Mouse (Mus musculus) heart, embryonic 10.5 days (tissue): ENCODE data around the gene Cr2. TPM values are rescaled to one million over a fixed set of nuclear protein-coding genes. Genes with fewer than 3 reads are reported as not detected.

Experiments
- DNase-seq: peaks from one replicate; pipeline ENCODE4 v3.0.0-alpha.2; 2017; ENCODE audit warnings: low spot score
- H3K27ac ChIP-seq: fragments of 300-500 bp; sonication (generic); 2 replicates; pipeline ENCODE4 v1.5.1; 2016; ENCODE audit warnings: mild to moderate bottlenecking
- H3K27me3 ChIP-seq: fragments of 300-500 bp; sonication (generic); 2 replicates; pipeline ENCODE4 v1.6.1; 2016; ENCODE audit warnings: mild to moderate bottlenecking; ENCODE audit not compliant: poor library complexity, insufficient read depth, severe bottlenecking
- H3K36me3 ChIP-seq: fragments of 300-500 bp; sonication (generic); 2 replicates; pipeline ENCODE4 v1.6.1; 2016; ENCODE audit warnings: mild to moderate bottlenecking, moderate library complexity
- H3K4me1 ChIP-seq: fragments of 300-500 bp; sonication (generic); 2 replicates; pipeline ENCODE4 v1.6.1; 2016; ENCODE audit warnings: mild to moderate bottlenecking
- H3K4me3 ChIP-seq: fragments of 300-500 bp; sonication (generic); 2 replicates; pipeline ENCODE4 v1.5.1; 2016; ENCODE audit warnings: mild to moderate bottlenecking, moderate library complexity
- H3K9me3 ChIP-seq: fragments of 300-500 bp; sonication (generic); 2 replicates; pipeline ENCODE4 v1.6.1; 2016; ENCODE audit warnings: mild to moderate bottlenecking, moderate library complexity
- WGBS: fragments of 180-500 bp; shearing (Covaris S2); methylation state at CpG from one replicate; pipeline ENCODE4 v1.1.7; 2016; 5-methylcytosine and 5-hydroxymethylcytosine counted together
- polyA plus RNA-seq: library from polyadenylated mRNA; unstranded; fragments of >200 nt; fragmentation: Nextera tagmentation; extraction: Ambion mirVana; gene quantifications from 2 replicates; pipeline ENCODE4 v1.2.1, GENCODE M21; 2016

The Cr2 gene
- polyA plus RNA-seq, 1 experiment from 2014 or later, result not detected

DNA sequence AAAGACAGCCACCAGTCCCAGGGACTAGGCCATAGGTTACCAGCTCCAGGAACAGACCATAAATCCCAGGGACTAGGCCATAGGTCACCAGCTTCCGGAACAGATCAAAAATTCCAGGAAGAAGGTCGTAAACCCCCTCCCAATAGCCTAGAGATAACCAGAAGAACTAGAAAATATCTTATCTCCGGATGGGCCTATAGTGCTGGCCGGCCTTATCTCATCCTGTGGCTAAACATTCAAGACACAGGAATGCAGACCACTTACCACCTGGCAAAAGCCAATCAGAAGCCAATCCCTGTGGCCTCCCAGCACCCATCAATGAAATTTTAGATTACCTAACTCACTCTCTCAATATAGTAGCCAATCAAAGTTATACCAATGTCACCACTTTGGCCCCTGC is 75.8 kb downstream of the Cr2 start:
- Histone ChIP-seq H3K27me3 (no peaks in the 10 kb centered on the region), H3K4me3 (no peak overlapping the region), H3K4me1 (peaks cover 6% of the 10 kb centered on the region), H3K27ac (no peak overlapping the region), H3K9me3 (no peaks in the 10 kb centered on the region), H3K36me3 (peaks cover 58% of the 10 kb centered on the region)
- WGBS, result 16% methylated on average over 4 of the region's 4 CpGs
- DNase-seq, result no peak

DNA sequence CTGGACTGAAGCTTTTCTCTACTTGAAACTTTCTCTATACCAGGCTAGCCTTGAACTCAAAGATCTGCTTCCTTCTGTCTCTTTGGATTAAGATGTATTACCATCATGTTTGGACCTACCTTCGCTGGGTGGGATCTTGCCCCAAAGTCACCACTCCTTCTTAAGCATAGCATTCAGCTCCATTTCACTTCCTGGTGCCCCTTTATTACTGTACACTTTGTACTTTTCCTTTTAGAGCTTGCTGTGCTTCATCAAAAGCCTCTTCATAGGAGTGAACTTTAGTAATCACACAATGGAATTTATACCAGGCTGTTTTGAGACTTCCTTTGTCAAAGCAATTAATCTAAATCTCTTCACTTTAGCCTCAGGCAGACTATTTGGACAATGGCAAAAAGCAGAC is 78.5 kb downstream of the Cr2 start:
- Histone ChIP-seq H3K9me3 (no peaks in the 10 kb centered on the region), H3K36me3 (peaks cover 44% of the 10 kb centered on the region), H3K4me3 (no peak overlapping the region), H3K4me1 (peaks cover 7% of the 10 kb centered on the region), H3K27me3 (no peaks in the 10 kb centered on the region), H3K27ac (no peak overlapping the region)
- WGBS, result 92% methylated on average over 1 of the region's 1 CpGs
- no peak for DNase-seq

DNA sequence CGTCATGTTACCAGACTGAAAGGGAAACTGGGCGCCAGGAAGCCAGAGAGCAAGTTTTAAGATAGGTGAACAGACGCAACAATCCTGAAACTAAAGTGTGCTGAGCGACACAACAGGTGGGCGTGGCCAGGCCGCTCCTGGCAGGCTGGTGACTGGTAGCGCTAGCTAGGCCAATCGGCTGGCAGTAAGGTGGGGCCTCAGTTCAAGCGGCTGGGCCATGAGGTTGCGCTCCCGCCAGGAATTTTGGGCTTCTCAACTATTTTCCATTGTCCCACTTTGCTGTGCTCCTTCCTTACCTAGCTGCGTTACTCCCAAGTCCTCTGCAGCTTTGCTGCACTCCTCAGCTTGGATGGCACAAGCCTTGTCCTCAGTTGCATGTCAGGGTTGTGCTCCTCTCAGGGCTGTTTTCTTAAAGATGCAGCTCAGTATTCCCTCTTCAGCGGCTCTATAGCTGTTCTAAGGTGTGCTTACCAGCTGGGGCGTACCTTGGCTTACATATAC is 84.2 kb downstream of the Cr2 start, which contains the start of gene Cd46:
Gene Cd46, minus strand, starts transcription at position 30 of the 501 bp plus-strand sequence.
- no peaks in the 10 kb centered on the region for H3K9me3 ChIP-seq
- 2% methylated on average over 14 of the region's 14 CpGs for WGBS

DNA sequence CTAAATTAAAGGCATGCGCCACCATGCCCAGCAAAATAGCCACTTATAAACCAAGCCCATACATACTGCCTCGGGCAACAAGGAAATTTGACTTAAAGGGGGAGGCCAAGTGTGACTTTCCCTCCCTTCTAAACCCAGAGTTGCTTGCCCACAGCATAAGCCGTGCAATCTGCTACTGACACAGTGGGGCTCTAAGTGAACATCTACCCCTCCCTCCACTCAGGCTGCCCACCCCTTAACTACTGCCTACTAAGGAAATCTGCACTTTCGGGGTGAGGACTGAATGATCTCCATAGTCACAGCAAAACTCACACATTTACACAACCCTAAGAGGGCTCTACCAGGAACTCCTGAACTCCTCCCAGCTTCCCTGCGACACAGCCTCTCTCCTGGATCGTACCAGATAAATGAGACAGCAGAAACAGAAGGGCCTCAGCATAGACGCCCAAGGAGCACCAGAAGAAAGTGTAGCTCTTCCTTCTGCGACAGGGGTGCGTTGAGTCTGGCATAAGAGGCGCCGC is 84.8 kb downstream of the Cr2 start:
- no peaks in the 10 kb centered on the region for H3K27me3 ChIP-seq
- H3K4me1 ChIP-seq, result peaks cover 7% of the 10 kb centered on the region
- WGBS, result 17% methylated on average over 11 of the region's 11 CpGs
- H3K4me3 ChIP-seq, result peak overlapping the region; percentile 64
- peak overlapping the region; percentile 84 for H3K27ac ChIP-seq
- DNase-seq, result no peak
- no peaks in the 10 kb centered on the region for H3K9me3 ChIP-seq
- H3K36me3 ChIP-seq, result peaks cover 8% of the 10 kb centered on the region

More for the DNA sequence above, 84.2 kb downstream of the Cr2 start, which contains the start of gene Cd46:
- peak within 1 kb of the TSS; percentile 64 for H3K4me3 ChIP-seq
- peak; percentile 94 for DNase-seq
- peaks cover 11% of the 10 kb centered on the region for H3K36me3 ChIP-seq
- no peaks in the 10 kb centered on the region for H3K27me3 ChIP-seq
- peaks cover 7% of the 10 kb centered on the region for H3K4me1 ChIP-seq
- peak within 1 kb of the TSS; percentile 84 for H3K27ac ChIP-seq

Other genes starting within 250 kb of the Cr2 start
- 59.9 and 62.6 TPM in 2 replicates for gene Cd34, start 237.9 kb downstream of the Cr2 start, polyA plus RNA-seq
- 0.58 and 0.70 TPM in 2 replicates for gene Cd46, start 84.5 kb downstream of the Cr2 start, polyA plus RNA-seq
- gene Cr1l, start 45.1 kb downstream of the Cr2 start, polyA plus RNA-seq, result 52.8 and 60.0 TPM in 2 replicates